Mouse (Mus musculus) olfactory bulb, adult 2 months (tissue): Measurements from ENCODE around the gene Gm49388.

Experiments
- CTCF ChIP-seq: fragments of 200-500 bp; IDR thresholded peaks from 2 replicates; pipeline ENCODE4 v1.5.1; 2012; ENCODE audit warnings: low read depth, mild to moderate bottlenecking, low read length, moderate library complexity; ENCODE audit not compliant: insufficient read depth
- POLR2A ChIP-seq: fragments of 200-500 bp; IDR thresholded peaks from 2 replicates; pipeline ENCODE4 v1.6.1; 2012; ENCODE audit warnings: mild to moderate bottlenecking, low read depth, low read length, moderate library complexity; ENCODE audit not compliant: insufficient read depth

DNA sequence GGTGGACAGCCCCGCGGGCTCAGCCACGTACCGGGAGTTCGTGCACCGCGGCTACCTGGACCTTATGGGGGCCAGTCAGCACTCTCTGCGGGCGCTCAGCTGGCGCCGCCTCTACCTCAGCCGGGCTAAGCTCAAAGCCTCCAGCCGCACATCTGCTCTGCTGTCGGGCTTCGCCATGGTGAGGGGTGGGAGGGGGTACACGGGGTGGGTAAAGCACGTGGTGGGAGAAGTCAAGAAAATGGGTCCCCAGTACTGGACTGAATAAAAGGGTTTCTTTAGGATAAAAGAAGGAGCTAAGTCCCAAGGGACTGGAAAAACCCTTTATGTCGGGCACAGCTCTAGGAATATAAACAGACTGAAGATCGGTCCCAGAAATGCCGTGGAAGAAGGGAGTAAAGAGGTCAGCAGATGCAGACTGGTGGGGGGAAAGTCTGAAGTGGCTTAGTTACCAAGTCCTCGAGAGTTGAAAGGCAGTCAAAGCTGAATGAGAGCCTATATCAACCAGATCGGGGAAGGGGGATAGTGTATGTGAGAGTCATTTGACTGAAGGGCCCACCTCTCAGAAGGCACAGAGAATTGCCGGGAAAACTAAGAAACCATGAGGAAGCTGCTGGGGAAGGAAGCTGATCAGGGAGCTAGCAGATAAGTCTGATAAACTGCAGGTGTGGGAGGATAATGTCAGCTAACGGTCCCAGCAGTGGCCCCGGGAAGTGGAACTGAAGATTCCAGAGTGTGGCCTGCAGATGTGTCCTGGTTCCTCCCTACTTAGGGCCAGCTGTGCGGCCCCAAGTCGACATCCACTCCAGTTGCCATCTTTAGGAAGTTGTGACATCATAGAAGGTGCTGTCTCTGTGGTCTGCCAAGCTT, 15.1 kb upstream of the Gm49388 start:
- TF ChIP-seq CTCF (no peak), POLR2A (no peak)
